Mouse (Mus musculus) midbrain, embryonic 14.5 days (tissue): ENCODE data around the gene Cadps. TPM values are rescaled to one million over a fixed set of nuclear protein-coding genes. Genes with fewer than 3 reads are reported as not detected.
A peak's percentile ranks its signal among the peaks of the same experiment; 100 is the strongest.

Experiments
- ATAC-seq: fragments of 200-750 bp; cut with Nextera tagmentation; 2 replicates; pipeline ENCODE4 v1.8.0; 2017; ENCODE audit warnings: moderate number of reproducible peaks, moderate library complexity; ENCODE audit not compliant: low FRiP score, low TSS enrichment
- DNase-seq: peaks from one replicate; pipeline ENCODE4 v3.0.0-alpha.2; 2015
- H3K27ac ChIP-seq: fragments of 300-500 bp; sonication (generic); replicated peaks from 2 replicates; pipeline ENCODE4 v1.5.1; 2014; ENCODE audit warnings: mild to moderate bottlenecking, low read depth, low read length, moderate library complexity
- H3K27me3 ChIP-seq: fragments of 300-500 bp; sonication (generic); 2 replicates; pipeline ENCODE4 v1.6.1; 2014; ENCODE audit warnings: low read length, control low read depth, mixed read lengths; ENCODE audit not compliant: control insufficient read depth, insufficient read depth
- H3K36me3 ChIP-seq: fragments of 300-500 bp; sonication (generic); 2 replicates; pipeline ENCODE4 v1.6.1; 2014; ENCODE audit warnings: low read length, control low read depth; ENCODE audit not compliant: control insufficient read depth, insufficient read depth
- H3K4me1 ChIP-seq: fragments of 300-500 bp; sonication (generic); 2 replicates; pipeline ENCODE4 v1.6.1; 2014; ENCODE audit warnings: mild to moderate bottlenecking, antibody characterized with exemption, low read length, control low read depth; ENCODE audit not compliant: control insufficient read depth, insufficient read depth
- H3K4me2 ChIP-seq: fragments of 300-500 bp; sonication (generic); 2 replicates; pipeline ENCODE4 v1.6.1; 2014; ENCODE audit warnings: mild to moderate bottlenecking, low read length, moderate library complexity
- H3K4me3 ChIP-seq: fragments of 300-500 bp; sonication (generic); replicated peaks from 2 replicates; pipeline ENCODE4 v1.5.1; 2014; ENCODE audit warnings: low read depth, low read length
- H3K9ac ChIP-seq: fragments of 300-500 bp; sonication (generic); replicated peaks from 2 replicates; pipeline ENCODE4 v1.6.1; 2014; ENCODE audit warnings: mild to moderate bottlenecking, low read length, moderate library complexity
- H3K9me3 ChIP-seq: fragments of 300-500 bp; sonication (generic); 2 replicates; pipeline ENCODE4 v1.6.1; 2016; ENCODE audit warnings: low read length, control low read depth, mixed read lengths; ENCODE audit not compliant: control insufficient read depth
- WGBS: fragments of 180-500 bp; shearing (Covaris S2); extraction: QIAGEN DNeasy Blood & Tissue Kit; methylation state at CpG from one replicate; pipeline ENCODE4 v1.1.7; 2014; 5-methylcytosine and 5-hydroxymethylcytosine counted together
- polyA plus RNA-seq: library from polyadenylated mRNA; unstranded; fragments of >200 nt; fragmentation: Nextera tagmentation; extraction: Ambion mirVana; gene quantifications from 2 replicates; pipeline ENCODE4 v1.2.1, GENCODE M21; 2014

Gene Cadps
- polyA plus RNA-seq, 1 experiment from 2014 or later: 59.7 TPM

DNA sequence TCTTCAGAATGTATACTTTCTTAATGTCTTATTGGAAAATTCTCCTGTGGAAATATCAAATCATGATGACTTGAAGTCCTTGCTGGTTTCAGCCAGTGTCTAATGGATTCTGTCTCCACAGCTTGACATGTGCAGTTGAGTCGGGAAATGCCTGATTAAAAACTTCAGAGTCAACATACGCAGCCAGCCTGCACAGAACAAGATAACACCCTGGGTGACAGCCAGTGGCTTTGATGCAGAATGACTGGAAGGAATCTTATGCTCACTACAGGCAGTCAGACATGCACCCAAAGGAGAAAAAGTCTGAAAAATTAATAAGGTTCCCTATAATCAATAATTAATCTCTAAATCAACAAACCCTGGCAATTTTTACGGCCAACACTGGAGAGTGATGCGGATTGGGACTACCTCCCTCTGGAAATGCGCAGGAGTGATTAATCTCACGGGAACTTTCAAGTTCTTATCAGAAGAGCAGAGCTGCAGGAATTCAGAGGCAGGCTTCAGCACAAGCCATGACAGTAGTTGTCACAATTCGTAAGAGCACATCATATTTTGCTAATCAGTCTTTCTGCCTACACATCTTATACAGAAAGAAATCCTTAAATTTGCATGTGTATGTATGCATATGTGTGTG, 185.6 kb downstream of the Cadps start:
- peak; percentile 85 for ATAC-seq
- no peak overlapping the region for H3K9ac ChIP-seq
- H3K4me1 ChIP-seq: 0 out of 2 replicates have a peak, but pooled peaks cover 3% of the 10 kb centered on the region
- H3K4me2 ChIP-seq: no peak overlapping the region
- 0 out of 2 replicates have a peak overlapping the region, but pooled peaks have one; percentile 60 for H3K27ac ChIP-seq
- no peak overlapping the region for H3K4me3 ChIP-seq
- WGBS: 52% methylated on average over 7 of the region's 7 CpGs
- H3K9me3 ChIP-seq: no peaks in the 10 kb centered on the region
- H3K27me3 ChIP-seq: no peaks in the 10 kb centered on the region
- H3K36me3 ChIP-seq: no peaks in the 10 kb centered on the region
- DNase-seq: peak; percentile 64

DNA sequence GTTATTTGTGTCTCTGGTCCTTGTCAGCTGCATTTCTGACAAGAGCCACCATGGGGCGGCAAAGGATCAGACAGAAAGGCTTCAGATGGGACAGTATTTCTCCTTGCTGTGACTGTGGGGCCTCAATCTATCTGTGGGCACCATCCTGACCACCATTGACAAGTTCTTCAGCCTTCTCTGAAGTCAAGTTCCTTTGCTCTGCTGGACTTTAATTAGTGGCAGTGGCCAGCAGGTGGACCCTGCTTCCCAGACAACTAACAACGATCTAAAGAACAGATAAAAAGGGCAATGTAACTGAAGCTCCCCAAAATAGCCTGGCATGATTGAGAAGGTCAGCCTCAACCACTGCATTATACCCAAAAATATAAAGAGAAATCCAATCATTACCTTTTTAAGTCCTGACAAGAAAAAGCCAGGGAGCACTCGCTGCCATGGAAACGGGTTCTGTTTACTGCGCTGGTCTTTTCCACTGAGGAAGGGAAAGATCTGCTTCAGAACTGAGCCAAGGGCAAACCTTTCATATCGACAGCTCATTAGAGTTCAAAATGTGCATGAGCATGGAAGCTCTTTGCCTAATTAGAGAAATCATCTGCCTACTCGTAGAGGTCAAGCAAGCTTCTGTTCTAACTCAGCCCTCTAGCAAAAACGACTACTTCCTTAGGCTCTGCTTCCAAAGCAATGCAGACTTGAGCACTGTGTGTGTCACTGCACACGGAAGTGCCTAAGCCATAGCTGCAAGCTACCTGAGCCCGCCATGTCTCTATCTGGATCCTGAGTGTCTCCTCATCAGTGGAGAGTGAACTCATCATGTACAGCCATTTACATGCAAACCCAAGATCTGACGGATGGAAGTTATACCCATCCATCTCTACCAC, 198.4 kb downstream of the Cadps start:
- WGBS: 68% methylated on average over 11 of the region's 11 CpGs
- Histone ChIP-seq H3K36me3 (no peaks in the 10 kb centered on the region), H3K27ac (0 out of 2 replicates have a peak overlapping the region, but pooled peaks have one; percentile 55), H3K27me3 (no peaks in the 10 kb centered on the region), H3K4me1 (peaks cover 2% of the 10 kb centered on the region; the same call in 1 of the 2 replicates), H3K9ac (no peak overlapping the region), H3K9me3 (no peaks in the 10 kb centered on the region), H3K4me2 (no peak overlapping the region), H3K4me3 (no peak overlapping the region)
- DNase-seq (peak; percentile 64), ATAC-seq (no peak; the same call in 1 of the 2 replicates)

DNA sequence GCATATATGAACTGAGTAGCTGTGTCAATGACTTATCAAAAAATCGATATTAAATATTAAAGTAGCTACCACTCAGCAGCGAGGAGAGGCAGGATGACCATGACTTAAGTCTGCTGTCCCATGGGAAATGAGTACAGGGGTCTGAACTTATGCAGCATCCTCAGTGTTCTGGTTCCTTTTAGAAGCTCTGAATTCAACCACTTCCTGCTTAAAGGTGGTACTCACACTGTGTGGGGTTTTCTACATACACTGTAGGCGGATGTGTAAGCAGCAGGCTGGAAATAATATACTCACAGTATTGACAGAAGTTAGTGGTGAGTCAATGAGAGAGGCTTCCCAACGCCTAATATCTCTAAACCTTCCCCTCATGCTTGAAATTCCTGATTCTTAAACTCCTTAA, 215.9 kb downstream of the Cadps start:
- ATAC-seq: no peak
- no peak overlapping the region for H3K4me3 ChIP-seq
- 84% methylated on average over 4 of the region's 4 CpGs for WGBS
- H3K9ac ChIP-seq: no peak overlapping the region
- no peaks in the 10 kb centered on the region for H3K9me3 ChIP-seq
- no peaks in the 10 kb centered on the region for H3K4me1 ChIP-seq
- H3K27ac ChIP-seq: no peak overlapping the region
- peaks cover 3% of the 10 kb centered on the region for H3K36me3 ChIP-seq
- H3K4me2 ChIP-seq: no peak overlapping the region
- no peaks in the 10 kb centered on the region for H3K27me3 ChIP-seq
- no peak for DNase-seq

DNA sequence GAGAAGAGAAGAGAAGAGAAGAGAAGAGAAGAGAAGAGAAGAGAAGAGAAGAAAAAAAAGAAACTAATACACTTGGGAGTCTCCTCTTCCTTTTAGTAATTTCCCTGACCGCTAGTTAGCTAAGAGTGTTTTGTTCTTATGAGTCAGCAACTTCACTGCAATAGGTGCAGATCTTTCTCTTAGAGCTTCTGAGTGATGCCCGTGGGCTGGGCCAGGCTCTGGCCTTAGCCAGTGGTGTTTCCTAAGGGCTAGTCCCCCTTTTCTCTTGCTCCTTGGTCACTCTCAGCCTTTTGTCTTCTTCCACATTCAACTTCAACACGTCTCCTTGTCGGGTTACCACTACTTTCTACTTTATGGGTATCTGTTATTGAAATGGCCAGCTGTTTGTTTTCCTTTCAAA, 216.7 kb downstream of the Cadps start:
- H3K4me2 ChIP-seq: no peak overlapping the region
- H3K9me3 ChIP-seq: no peaks in the 10 kb centered on the region
- 91% methylated on average over 4 of the region's 4 CpGs for WGBS
- DNase-seq (no peak), ATAC-seq (no peak)
- no peak overlapping the region for H3K27ac ChIP-seq
- H3K36me3 ChIP-seq: peaks cover 9% of the 10 kb centered on the region
- H3K4me3 ChIP-seq: no peak overlapping the region
- no peaks in the 10 kb centered on the region for H3K27me3 ChIP-seq
- H3K9ac ChIP-seq: no peak overlapping the region
- no peaks in the 10 kb centered on the region for H3K4me1 ChIP-seq

DNA sequence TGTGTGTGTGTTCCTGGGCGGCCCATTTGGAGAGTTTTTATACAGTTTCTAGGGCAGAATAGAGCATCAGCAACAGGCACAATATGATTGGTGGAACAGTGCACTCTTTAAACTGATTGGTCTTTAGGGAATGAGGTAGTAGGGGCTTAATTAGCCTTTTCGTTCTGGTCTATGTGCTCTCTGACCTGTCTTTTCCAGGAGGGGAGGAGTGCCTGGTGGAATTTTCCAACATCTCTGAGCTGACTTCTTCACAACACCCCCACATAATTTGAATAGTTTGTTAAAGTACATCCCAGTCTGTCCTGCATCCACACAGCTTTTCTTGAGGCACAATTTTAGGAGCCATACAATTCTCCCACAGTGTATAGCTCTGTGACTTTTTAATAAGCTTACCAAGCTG, 220.8 kb downstream of the Cadps start:
- no peak overlapping the region for H3K4me3 ChIP-seq
- H3K9me3 ChIP-seq: no peaks in the 10 kb centered on the region
- peaks cover 11% of the 10 kb centered on the region for H3K36me3 ChIP-seq
- no peak overlapping the region for H3K27ac ChIP-seq
- H3K4me2 ChIP-seq: no peak overlapping the region
- DNase-seq (no peak), ATAC-seq (no peak)
- WGBS: 87% methylated on average over 2 of the region's 2 CpGs
- H3K27me3 ChIP-seq: no peaks in the 10 kb centered on the region
- no peak overlapping the region for H3K9ac ChIP-seq
- no peaks in the 10 kb centered on the region for H3K4me1 ChIP-seq

DNA sequence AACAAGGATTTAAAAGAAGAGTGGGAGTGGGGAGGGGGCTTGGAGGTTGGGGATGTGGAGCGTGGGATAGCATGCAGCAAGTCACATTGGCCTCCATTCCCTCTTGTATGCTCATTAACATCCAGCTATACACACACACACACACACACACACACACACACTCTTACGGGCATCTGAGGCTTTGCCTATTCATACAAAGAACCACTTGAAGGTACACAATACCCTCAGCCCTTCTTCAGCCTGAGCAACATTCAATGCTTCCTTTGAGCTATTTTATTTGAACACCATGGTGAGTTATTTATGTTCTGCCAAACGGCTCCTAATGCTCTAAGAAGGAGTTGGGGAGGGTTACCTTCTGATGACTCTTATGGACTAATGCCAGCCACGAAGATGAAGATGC, 227.6 kb downstream of the Cadps start:
- H3K9ac ChIP-seq: no peak overlapping the region
- no peak overlapping the region for H3K4me2 ChIP-seq
- no peaks in the 10 kb centered on the region for H3K27me3 ChIP-seq
- DNase-seq (no peak), ATAC-seq (peak; percentile 70; the same call in 1 of the 2 replicates)
- peaks cover 4% of the 10 kb centered on the region; the same call in 1 of the 2 replicates for H3K36me3 ChIP-seq
- H3K27ac ChIP-seq: no peak overlapping the region
- WGBS: 52% methylated on average over 4 of the region's 4 CpGs
- H3K9me3 ChIP-seq: no peaks in the 10 kb centered on the region
- no peak overlapping the region for H3K4me3 ChIP-seq
- no peaks in the 10 kb centered on the region for H3K4me1 ChIP-seq

DNA sequence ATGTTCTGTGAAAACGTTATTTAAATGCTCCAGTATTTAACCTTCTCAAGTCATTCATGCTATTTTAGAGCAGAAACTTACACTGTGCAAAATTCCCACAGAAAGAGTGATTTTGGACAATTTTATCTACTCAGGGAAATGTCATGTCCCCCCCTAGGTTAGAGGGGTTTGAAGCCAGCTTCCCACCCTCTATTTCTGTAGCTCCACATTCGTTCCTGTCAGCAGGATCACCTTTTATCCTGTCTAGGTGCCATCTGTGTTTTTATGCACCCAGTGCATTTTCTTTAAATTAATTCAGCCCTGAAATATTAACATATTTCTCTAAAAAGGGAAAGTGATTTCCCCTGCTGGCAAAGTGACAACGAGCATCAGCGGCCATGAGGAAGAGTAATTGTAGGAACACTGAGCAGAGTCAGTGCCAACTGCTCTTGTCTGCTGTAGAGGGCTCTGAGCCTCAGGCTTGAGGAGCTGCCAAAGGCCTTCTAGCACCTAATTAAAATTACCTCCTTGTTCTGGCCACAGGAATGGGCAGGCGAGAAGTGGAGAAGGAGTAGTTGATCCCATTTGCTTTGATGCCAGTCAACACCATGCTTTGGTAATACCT, 230.3 kb downstream of the Cadps start:
- Histone ChIP-seq H3K9me3 (no peaks in the 10 kb centered on the region), H3K9ac (no peak overlapping the region), H3K27me3 (no peaks in the 10 kb centered on the region), H3K4me2 (no peak overlapping the region), H3K27ac (no peak overlapping the region), H3K36me3 (peaks cover 4% of the 10 kb centered on the region; the same call in 1 of the 2 replicates), H3K4me1 (no peaks in the 10 kb centered on the region), H3K4me3 (no peak overlapping the region)
- DNase-seq (peak; percentile 58), ATAC-seq (no peak; the same call in 1 of the 2 replicates)
- 65% methylated on average over 5 of the region's 5 CpGs for WGBS

DNA sequence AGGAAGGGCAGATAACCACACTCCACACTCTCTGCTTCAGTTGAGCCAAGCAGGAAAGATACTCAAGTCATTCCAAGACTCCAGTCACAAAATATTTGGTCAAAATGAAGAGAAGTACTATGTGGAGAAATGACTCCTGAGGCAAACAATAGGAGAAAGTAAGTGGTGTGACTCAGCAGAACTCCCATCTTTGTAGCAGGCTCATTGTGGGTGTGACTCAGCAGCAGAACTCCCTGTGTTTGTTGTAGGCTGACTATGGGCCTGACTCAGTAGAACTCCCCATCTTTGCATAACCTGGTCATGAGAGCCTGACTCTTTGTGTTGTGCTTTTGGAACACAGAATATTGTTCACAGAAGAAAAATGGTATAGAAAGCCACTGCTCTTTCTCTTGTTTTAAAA, 231.1 kb downstream of the Cadps start:
- no peak for ATAC-seq

More for the DNA sequence above, 231.1 kb downstream of the Cadps start:
- H3K4me2 ChIP-seq: no peak overlapping the region
- H3K36me3 ChIP-seq: no peaks in the 10 kb centered on the region
- no peak overlapping the region for H3K9ac ChIP-seq
- DNase-seq: no peak
- no peaks in the 10 kb centered on the region for H3K27me3 ChIP-seq
- no peak overlapping the region for H3K4me3 ChIP-seq
- H3K27ac ChIP-seq: no peak overlapping the region
- H3K4me1 ChIP-seq: no peaks in the 10 kb centered on the region
- H3K9me3 ChIP-seq: no peaks in the 10 kb centered on the region
